In genomic region chr10:116272156-116272555, GRCm38 (mm10) we compare ENCODE assay signal across 16 mouse cellular contexts. TPM values are rescaled to one million over a fixed set of nuclear protein-coding genes. Genes with fewer than 3 reads are reported as not detected.
"Had no signal": no experiment of that assay in that cellular context is flagged by ENCODE, and none has a peak within 500 bp of the region (broad histone marks: within the 10 kb centered on the region; RNA-seq: fewer than 3 reads in every experiment).

No protein-coding gene starts in this region.

- H3K4me3 ChIP-seq: layer of hippocampus, adult 2 months; limb, embryonic 10.5 days; limb, embryonic 13.5 days; liver, embryonic 12.5 days; liver, embryonic 15.5 days; midbrain, embryonic 13.5 days; stomach, embryonic 15.5 days had no signal

- H3K9ac ChIP-seq: limb, embryonic 13.5 days; liver, embryonic 12.5 days; liver, embryonic 15.5 days; midbrain, embryonic 13.5 days; stomach, embryonic 15.5 days had no signal

- H3K27me3 ChIP-seq: limb, embryonic 13.5 days; liver, embryonic 12.5 days; liver, embryonic 15.5 days; midbrain, embryonic 13.5 days; stomach, embryonic 15.5 days had no signal

- H3K36me3 ChIP-seq: limb, embryonic 10.5 days; limb, embryonic 13.5 days; liver, embryonic 12.5 days; liver, embryonic 15.5 days; midbrain, embryonic 13.5 days; stomach, embryonic 15.5 days had no signal

- DNase-seq: kidney, adult 9 months; layer of hippocampus, adult 9-11 months; liver; lung, adult 18-20 months; right cerebral cortex, postnatal 25 days; spleen, adult 18-20 months; thymus, postnatal 25 days had no signal

- H3K4me1 ChIP-seq: limb, embryonic 10.5 days; limb, embryonic 13.5 days; midbrain, embryonic 13.5 days; stomach, embryonic 15.5 days had no signal

- ATAC-seq: liver, embryonic 12.5 days; midbrain, embryonic 13.5 days had no signal

- H3K9me3 ChIP-seq: limb, embryonic 10.5 days; limb, embryonic 13.5 days; liver, embryonic 12.5 days; liver, embryonic 15.5 days; midbrain, embryonic 13.5 days; stomach, embryonic 15.5 days had no signal

- H3K4me2 ChIP-seq: limb, embryonic 13.5 days; liver, embryonic 12.5 days; liver, embryonic 15.5 days; midbrain, embryonic 13.5 days; stomach, embryonic 15.5 days had no signal

- H3K27ac ChIP-seq: limb, embryonic 10.5 days; limb, embryonic 13.5 days; liver, embryonic 12.5 days; liver, embryonic 15.5 days; macrophage; midbrain, embryonic 13.5 days; stomach, embryonic 15.5 days had no signal

RNA-seq across cellular contexts. Expression of gene Ptprb, which starts 3.2 kb away (rescaled TPM):
- total RNA-seq: megakaryocyte, adult 5-6 weeks had no signal
- polyA plus RNA-seq: macrophage had no signal
